Mouse (Mus musculus) cortical plate, adult 2 months (tissue): Measurements from ENCODE around the gene Acbd3.

ENCODE experiments used
- CTCF ChIP-seq: fragments of 200-500 bp; IDR thresholded peaks from 2 replicates; pipeline ENCODE4 v1.5.1; 2011; ENCODE audit warnings: mild to moderate bottlenecking, control low read depth, low read length; ENCODE audit not compliant: insufficient read depth; ENCODE audit errors: extremely low read depth
- POLR2A ChIP-seq: fragments of 200-500 bp; IDR thresholded peaks from 2 replicates; pipeline ENCODE4 v1.6.1; 2011; ENCODE audit warnings: mild to moderate bottlenecking, low read length, control low read depth; ENCODE audit not compliant: insufficient read depth; ENCODE audit errors: extremely low read depth

- TF ChIP-seq CTCF (no peak), POLR2A (no peak)
These were observed 54.4 kb downstream of the Acbd3 start for GRCm38 (mm10) chr1:180780291-180780690.
